In the genomic region with DNA sequence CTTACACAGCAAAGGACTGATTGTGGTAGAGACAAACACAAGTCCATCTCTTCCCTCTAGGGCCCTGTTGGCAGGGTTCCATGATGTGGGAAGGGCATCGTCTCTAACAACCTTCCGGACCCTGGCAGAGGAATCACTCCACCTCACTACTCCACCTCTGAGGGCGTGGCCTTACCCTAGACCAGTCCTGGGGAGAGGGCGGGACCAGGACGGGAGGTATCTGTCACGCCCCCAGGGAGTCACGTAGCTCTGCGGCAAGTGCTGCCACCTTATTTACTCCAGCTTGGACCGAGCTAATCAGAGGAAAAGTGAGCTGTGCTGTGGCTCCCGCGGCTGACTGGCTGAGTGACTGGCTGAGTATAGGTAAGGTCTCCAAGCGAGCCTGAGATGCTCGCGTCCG, we compare ENCODE assay signal across 8 mouse cellular contexts. TPM values are rescaled to one million over a fixed set of nuclear protein-coding genes. Genes with fewer than 3 reads are reported as not detected.
DNase-seq lines count a peak whose midpoint lies in the region; ATAC-seq and TF ChIP-seq lines count a peak whose summit lies in the region.

TSS of gene Aldoc (plus strand) at position 109 of the 400 bp plus-strand sequence.

- H3K27me3 ChIP-seq in forebrain, embryonic 13.5 days: no peaks in the 10 kb centered on the region
- H3K27me3 ChIP-seq in lung, embryonic 15.5 days: no peaks in the 10 kb centered on the region

- H3K9me3 ChIP-seq in ES-E14 (ENCODE audit: control insufficient read depth, insufficient read depth, low read depth, low read length): no peaks in the 10 kb centered on the region
- no peaks in the 10 kb centered on the region for H3K9me3 ChIP-seq in forebrain, embryonic 13.5 days (replicated peaks)
- H3K9me3 ChIP-seq in lung, embryonic 15.5 days: no peaks in the 10 kb centered on the region

- H3K4me3 ChIP-seq in ES-E14 (ENCODE audit: insufficient read depth in 1 of 2, low read depth in 1 of 2, low read length in 2 of 2, poor library complexity in 1 of 2, severe bottlenecking in 1 of 2): peak within 1 kb of the TSS; percentile 55 to 73; a peak in 3 of 4 replicates
- peak within 1 kb of the TSS; percentile 35 for H3K4me3 ChIP-seq in forebrain, embryonic 13.5 days
- H3K4me3 ChIP-seq in lung, embryonic 15.5 days: peak within 1 kb of the TSS; percentile 10; the same call in 1 of the 2 replicates

- peaks cover 0 to 6% of the 10 kb centered on the region in 2 experiments; a peak in 2 of 4 replicates for H3K4me1 ChIP-seq in ES-E14 (ENCODE audit: control insufficient read depth in 2 of 2, insufficient read depth in 2 of 2, low read length in 2 of 2, poor library complexity in 1 of 2)
- peaks cover 49% of the 10 kb centered on the region for H3K4me1 ChIP-seq in forebrain, embryonic 13.5 days
- peaks cover 19% of the 10 kb centered on the region for H3K4me1 ChIP-seq in lung, embryonic 15.5 days

- peak within 1 kb of the TSS; percentile 15; the same call in 1 of the 2 replicates for H3K27ac ChIP-seq in ES-E14 (ENCODE audit: insufficient read depth, low read depth, low read length, poor library complexity, severe bottlenecking)
- peak within 1 kb of the TSS; percentile 90 for H3K27ac ChIP-seq in forebrain, embryonic 13.5 days
- peak within 1 kb of the TSS; percentile 73 for H3K27ac ChIP-seq in lung, embryonic 15.5 days

- WGBS in forebrain, embryonic 13.5 days: 8% methylated on average over 15 of the region's 15 CpGs
- WGBS in lung, embryonic 15.5 days: 8% methylated on average over 15 of the region's 15 CpGs

- H3K4me2 ChIP-seq in forebrain, embryonic 13.5 days: peak within 1 kb of the TSS; percentile 54
- H3K4me2 ChIP-seq in lung, embryonic 15.5 days: peak within 1 kb of the TSS; percentile 33

- intact Hi-C loops in heart, postnatal 36 days (cut with DNase I): no loop called here

- in situ Hi-C loops in ES-E14 (cut with MboI; ENCODE audit: low sequenced_read_pairs in 2 of 2, unreplicated experiment in 2 of 2): no loop called here

- DNase-seq in ES-E14 (ENCODE audit: low read depth, low spot score): peak; percentile 93
- DNase-seq in heart, postnatal 36 days: peak; percentile 34 to 46
- peak; percentile 83 to 90 for DNase-seq in layer of hippocampus, adult 8-10 months (ENCODE audit: low spot score in 2 of 2)
- peak; percentile 57 for DNase-seq in ovary, postnatal 14 days (ENCODE audit: low spot score)
- peak; percentile 38 to 54 for DNase-seq in thymus, postnatal 10 days (ENCODE audit: low spot score in 2 of 2)

- ATAC-seq in cerebellum, adult (ENCODE audit: insufficient number of reproducible peaks, low FRiP score, low TSS enrichment): peak; percentile 72
- peak; percentile 88 for ATAC-seq in forebrain, embryonic 13.5 days
- ATAC-seq in lung, embryonic 15.5 days (ENCODE audit: borderline replicate concordance, extremely low read depth, low FRiP score, low TSS enrichment): peak; percentile 91

- peaks cover 26% of the 10 kb centered on the region for H3K36me3 ChIP-seq in ES-E14 (ENCODE audit: control insufficient read depth, insufficient read depth, low read length, poor library complexity, severe bottlenecking)
- peaks cover 56% of the 10 kb centered on the region for H3K36me3 ChIP-seq in forebrain, embryonic 13.5 days (ENCODE audit: poor library complexity, severe bottlenecking)
- peaks cover 38% of the 10 kb centered on the region for H3K36me3 ChIP-seq in lung, embryonic 15.5 days

- H3K9ac ChIP-seq in ES-E14 (ENCODE audit: insufficient read depth, low read depth, low read length, poor library complexity, severe bottlenecking): peak within 1 kb of the TSS; percentile 57; the same call in 1 of the 2 replicates
- H3K9ac ChIP-seq in forebrain, embryonic 13.5 days: peak within 1 kb of the TSS; percentile 47
- H3K9ac ChIP-seq in lung, embryonic 15.5 days: no peak within 1 kb of the TSS; the same call in 1 of the 2 replicates

TF ChIP-seq in ES-E14, 5 proteins besides CTCF, POLR2A, EP300 and RAD21:
- TF ChIP-seq ZC3H11A (IDR thresholded peaks at IDR 0.05; ENCODE audit: borderline replicate concordance, low read depth, low read length) (no peak), CHD2 (IDR thresholded peaks at IDR 0.05; ENCODE audit: low read depth, low read length) (no peak), HCFC1 (IDR thresholded peaks at IDR 0.05; ENCODE audit: borderline replicate concordance, insufficient read depth, low read length) (no peak), ZNF384 (IDR thresholded peaks at IDR 0.05; ENCODE audit: low read depth, low read length) (no peak), MAFK (IDR thresholded peaks at IDR 0.05; ENCODE audit: insufficient read depth, low read depth, low read length) (no peak)

RNA-seq across cellular contexts. Expression of gene Aldoc, which starts in this region (rescaled TPM):
- total RNA-seq in ES-E14 (2012; rRNA removed): 5.0 and 9.8 TPM in 2 replicates
- polyA plus RNA-seq in forebrain, embryonic 13.5 days (2015; fragmentation: Nextera tagmentation; extraction: Ambion mirVana): 135 and 142 TPM in 2 replicates
- 1 to 10 TPM in 1 of 2 experiments, under 1 TPM in 1; 0.68 to 1.6 TPM for total RNA-seq in heart, postnatal 36 days (2021)
- 1,000 to 10,000 TPM in 1 of 4 experiments, 100 to 1,000 TPM in 3; 734 to 1,027 (median 804) TPM for total RNA-seq in layer of hippocampus, adult 8-10 months (2022)
- polyA plus RNA-seq in lung, embryonic 15.5 days (2015; fragmentation: Nextera tagmentation; extraction: Ambion mirVana): 7.7 and 8.1 TPM in 2 replicates

Comparison
In these comparisons a context has a peak if more than half of its experiments do, and no peak if none do; other contexts are left out.
1. Peak in every context shown above with its lines: DNase-seq, ATAC-seq, H3K4me3 ChIP-seq and H3K27ac ChIP-seq.
2. RNA of gene Aldoc (total RNA-seq): 734 to 1,027 TPM in layer of hippocampus, adult 8-10 months; 5.0 to 9.8 TPM in ES-E14 and 0.68 to 1.6 TPM in heart, postnatal 36 days; every median in the first group is over 10 times any median in the second.
3. RNA of gene Aldoc (polyA plus RNA-seq): 135 to 142 TPM in forebrain, embryonic 13.5 days; 7.7 to 8.1 TPM in lung, embryonic 15.5 days; every median in the first group is over 10 times any median in the second.
4. DNase-seq: peak in every context shown above with its lines; median percentile 93 in ES-E14; 86 in layer of hippocampus, adult 8-10 months; 57 in ovary, postnatal 14 days; 46 in thymus, postnatal 10 days; 40 in heart, postnatal 36 days.
5. H3K27ac ChIP-seq: peak in every context shown above with its lines; median percentile 90 in forebrain, embryonic 13.5 days; 73 in lung, embryonic 15.5 days; 15 in ES-E14.
6. H3K4me3 ChIP-seq: peak in every context shown above with its lines; median percentile 64 in ES-E14; 35 in forebrain, embryonic 13.5 days; 10 in lung, embryonic 15.5 days.